Mouse (Mus musculus): ENCODE results near the gene Rab39.

GRCm38 (mm10) chr9:53634796-53635195 lies 71.2 kb downstream of the Rab39 start:
- TF ChIP-seq CTCF (IDR thresholded peaks at IDR 0.05) (no peak), EP300 (IDR thresholded peaks at IDR 0.05) (no peak)
